Mouse (Mus musculus): Measurements from ENCODE around the gene Slc13a5.

The Slc13a5 gene

GRCm38 (mm10) chr11:72196506-72196905, 70.5 kb downstream of the Slc13a5 start:
- DNase-seq, result no peak

- no peak for DNase-seq
Measured at GRCm38 (mm10) chr11:72194259-72194658, 72.8 kb downstream of the Slc13a5 start.

Measured in thymus, postnatal 4 days (tissue).